Mouse (Mus musculus): ENCODE data around the gene Plek2.

GRCm38 (mm10) chr12:78947161-78947560 is 40.4 kb upstream of the Plek2 start:
- TF ChIP-seq CTCF (IDR thresholded peaks at IDR 0.05; ENCODE audit: borderline replicate concordance, insufficient read depth, low read length) (no peak), POLR2A (IDR thresholded peaks at IDR 0.05; ENCODE audit: low read depth, low read length) (no peak)
